Mouse (Mus musculus) forebrain, postnatal 0 days (tissue): ENCODE results near the gene Gm45716. TPM values are rescaled to one million over a fixed set of nuclear protein-coding genes. Genes with fewer than 3 reads are reported as not detected.

Experiments used
- ATAC-seq: fragments of 200-750 bp; cut with Nextera tagmentation; 2 replicates; pipeline ENCODE4 v1.8.0; 2017; ENCODE audit warnings: mild to moderate bottlenecking, moderate library complexity
- DNase-seq: peaks from one replicate; pipeline ENCODE4 v3.0.0-alpha.2; 2015
- H3K27ac ChIP-seq: fragments of 300-500 bp; sonication (generic); 2 replicates; pipeline ENCODE4 v1.5.1; 2014; ENCODE audit warnings: low read depth, mild to moderate bottlenecking, antibody characterized with exemption, low read length, moderate library complexity, mixed read lengths
- H3K27me3 ChIP-seq: fragments of 300-500 bp; sonication (generic); 2 replicates; pipeline ENCODE4 v1.6.1; 2014; ENCODE audit warnings: mild to moderate bottlenecking, low read length, mixed read lengths; ENCODE audit not compliant: insufficient read depth
- H3K36me3 ChIP-seq: fragments of 300-500 bp; sonication (generic); 2 replicates; pipeline ENCODE4 v1.6.1; 2014; ENCODE audit warnings: mild to moderate bottlenecking, moderate library complexity; ENCODE audit not compliant: insufficient read depth
- H3K4me1 ChIP-seq: fragments of 300-500 bp; sonication (generic); 2 replicates; pipeline ENCODE4 v1.6.1; 2014; ENCODE audit warnings: antibody characterized with exemption; ENCODE audit not compliant: insufficient read depth
- H3K4me2 ChIP-seq: fragments of 300-500 bp; sonication (generic); 2 replicates; pipeline ENCODE4 v1.6.1; 2014; ENCODE audit warnings: low read depth, mild to moderate bottlenecking, moderate library complexity
- H3K4me3 ChIP-seq: fragments of 300-500 bp; sonication (generic); 2 replicates; pipeline ENCODE4 v1.5.1; 2014; ENCODE audit warnings: low read depth, low read length, mixed read lengths
- H3K9ac ChIP-seq: fragments of 300-500 bp; sonication (generic); 2 replicates; pipeline ENCODE4 v1.6.1; 2014; ENCODE audit warnings: mild to moderate bottlenecking
- H3K9me3 ChIP-seq: fragments of 300-500 bp; sonication (generic); 2 replicates; pipeline ENCODE4 v1.6.1; 2016; ENCODE audit warnings: low read length
- CTCF ChIP-seq: sonication (generic); IDR thresholded peaks from 2 replicates; pipeline ENCODE4 v1.5.1; 2016; ENCODE audit warnings: antibody characterized with exemption, control low read depth, low read depth
- WGBS: fragments of 180-500 bp; shearing (Covaris S2); extraction: QIAGEN DNeasy Blood & Tissue Kit; methylation state at CpG from one replicate; pipeline ENCODE4 v1.1.7; 2014; 5-methylcytosine and 5-hydroxymethylcytosine counted together
- polyA plus RNA-seq: library from polyadenylated mRNA; unstranded; fragments of >200 nt; fragmentation: Nextera tagmentation; extraction: Ambion mirVana; gene quantifications from 2 replicates; pipeline ENCODE4 v1.2.1, GENCODE M21; 2015
- total RNA-seq: library from RNA; depleted of rRNA; stranded (reverse); fragments of >200 nt; gene quantifications from 2 replicates; pipeline ENCODE4 v1.2.3, GENCODE M21; 2014

The Gm45716 gene
- total and polyA plus RNA-seq, 2 experiments from 2014 or later: 12.0 to 24.7 TPM

DNA sequence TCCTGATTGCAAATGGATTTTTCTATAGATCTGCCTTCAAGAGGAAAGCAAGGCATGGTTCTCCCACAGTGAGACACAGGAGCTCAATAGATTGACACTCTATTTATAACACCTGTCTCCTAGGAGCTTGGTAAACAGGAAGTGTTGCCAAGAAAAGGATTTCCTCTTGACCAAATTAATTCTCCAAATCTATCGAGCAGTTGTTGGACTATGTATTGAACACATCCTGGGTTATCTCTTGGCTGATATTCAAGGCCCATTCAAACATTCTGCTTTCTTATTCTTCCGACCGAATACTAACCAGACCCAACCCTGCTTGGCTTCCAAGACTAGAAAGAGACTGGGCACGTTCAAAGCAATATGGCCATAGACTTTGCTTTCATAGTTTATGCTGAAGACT is 2.7 kb upstream of the Gm45716 start:
- H3K4me1 ChIP-seq: no peaks in the 10 kb centered on the region
- H3K9me3 ChIP-seq: no peaks in the 10 kb centered on the region
- no peak overlapping the region for H3K27ac ChIP-seq
- 61% methylated on average over 4 of the region's 4 CpGs for WGBS
- no peak for ATAC-seq
- H3K27me3 ChIP-seq: no peaks in the 10 kb centered on the region
- no peak overlapping the region for H3K9ac ChIP-seq
- no peak overlapping the region for H3K4me2 ChIP-seq
- H3K36me3 ChIP-seq: no peaks in the 10 kb centered on the region
- TF ChIP-seq CTCF: no peak
- no peak overlapping the region for H3K4me3 ChIP-seq
- no peak for DNase-seq

DNA sequence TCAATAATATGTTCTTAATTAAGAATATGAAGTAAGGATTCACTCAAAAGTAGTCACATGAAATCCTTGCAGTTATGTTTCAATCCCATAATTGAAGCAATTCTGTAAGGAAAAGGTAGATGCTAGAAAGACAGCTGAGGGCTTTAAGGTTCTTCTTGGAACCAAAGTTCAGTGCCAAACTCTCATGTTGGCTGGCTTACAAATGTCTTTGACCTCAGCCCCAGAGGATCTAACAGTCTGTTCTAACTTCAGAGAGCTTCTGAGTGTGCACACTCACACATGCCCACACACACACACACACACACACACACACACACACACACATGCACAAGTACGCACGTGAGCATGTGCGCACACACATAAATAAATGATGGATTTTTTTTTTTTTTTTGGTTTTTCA is 2.7 kb downstream of the Gm45716 start:
- Histone ChIP-seq H3K36me3 (no peaks in the 10 kb centered on the region), H3K27me3 (no peaks in the 10 kb centered on the region), H3K9me3 (no peaks in the 10 kb centered on the region), H3K4me2 (no peak overlapping the region), H3K27ac (no peak overlapping the region), H3K4me1 (no peaks in the 10 kb centered on the region), H3K9ac (no peak overlapping the region), H3K4me3 (no peak overlapping the region)
- TF ChIP-seq CTCF: no peak
- no peak for ATAC-seq
- DNase-seq: no peak
- WGBS: 95% methylated on average over 3 of the region's 3 CpGs

DNA sequence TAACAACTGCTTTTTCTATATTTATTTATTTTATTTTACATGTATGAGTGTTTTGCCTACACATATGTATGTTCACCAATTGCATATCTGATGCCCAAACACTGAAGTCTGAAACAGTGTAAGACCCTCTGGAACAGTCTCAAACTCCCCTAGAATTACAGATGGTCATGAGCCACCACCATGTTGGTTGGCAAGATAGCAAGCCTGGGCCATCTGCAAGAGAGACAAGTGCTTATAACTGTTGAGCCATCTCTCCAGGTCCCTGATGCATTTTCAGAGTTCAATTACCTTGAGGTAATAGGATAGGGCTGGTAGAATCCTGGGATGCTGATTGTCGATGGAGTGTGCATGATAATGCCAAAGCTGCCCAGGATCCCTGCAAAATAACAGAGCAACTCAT is 7.5 kb downstream of the Gm45716 start:
- Histone ChIP-seq H3K9me3 (no peaks in the 10 kb centered on the region), H3K27me3 (no peaks in the 10 kb centered on the region), H3K4me3 (no peak overlapping the region), H3K27ac (no peak overlapping the region), H3K4me2 (no peak overlapping the region), H3K4me1 (no peaks in the 10 kb centered on the region), H3K36me3 (no peaks in the 10 kb centered on the region), H3K9ac (no peak overlapping the region)
- no peak for ATAC-seq
- TF ChIP-seq CTCF: no peak
- DNase-seq: peak; percentile 44
- WGBS: 68% methylated on average over 1 of the region's 1 CpGs

DNA sequence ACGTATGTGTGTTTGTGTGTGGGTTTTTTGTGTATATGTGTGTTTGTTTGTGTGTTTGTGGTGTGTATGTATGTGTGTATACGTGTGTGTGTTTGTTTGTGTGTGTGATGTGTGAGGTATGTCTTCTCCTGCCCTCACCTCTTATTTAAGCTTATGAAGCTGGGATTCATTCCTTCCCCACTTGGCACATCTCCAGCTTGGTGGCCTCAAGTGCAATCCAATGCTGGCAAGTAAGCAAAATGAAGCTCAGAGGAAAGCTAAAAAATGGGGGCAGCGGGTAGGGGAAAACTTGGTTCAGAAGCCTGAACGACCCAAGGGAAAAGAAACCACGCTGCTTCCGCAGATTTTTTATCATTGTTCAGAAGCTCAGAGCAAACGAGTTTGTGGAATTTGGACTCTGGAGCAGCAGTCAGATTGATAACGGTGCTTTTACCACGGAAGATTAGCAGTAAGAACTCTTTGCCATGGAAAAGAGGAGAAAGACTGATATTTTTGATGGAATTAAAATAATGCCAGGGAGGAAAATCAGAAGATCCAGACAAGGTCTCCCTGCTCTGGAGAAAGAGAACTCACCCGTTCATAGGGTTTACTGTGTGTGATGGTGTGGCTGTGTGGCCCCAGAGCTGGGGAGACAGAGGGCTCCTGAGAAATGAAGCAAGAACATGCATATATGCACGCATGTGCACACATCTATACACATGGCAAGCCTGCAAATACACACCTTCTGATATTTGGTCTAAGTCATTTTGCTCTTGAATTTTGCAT is 8.5 kb downstream of the Gm45716 start:
- DNase-seq (no peak), ATAC-seq (no peak)
- WGBS: 58% methylated on average over 11 of the region's 11 CpGs
- Histone ChIP-seq H3K9me3 (no peaks in the 10 kb centered on the region), H3K9ac (no peak overlapping the region), H3K27me3 (no peaks in the 10 kb centered on the region), H3K27ac (no peak overlapping the region), H3K4me2 (no peak overlapping the region), H3K36me3 (no peaks in the 10 kb centered on the region), H3K4me1 (no peaks in the 10 kb centered on the region), H3K4me3 (no peak overlapping the region)
- TF ChIP-seq CTCF: no peak

DNA sequence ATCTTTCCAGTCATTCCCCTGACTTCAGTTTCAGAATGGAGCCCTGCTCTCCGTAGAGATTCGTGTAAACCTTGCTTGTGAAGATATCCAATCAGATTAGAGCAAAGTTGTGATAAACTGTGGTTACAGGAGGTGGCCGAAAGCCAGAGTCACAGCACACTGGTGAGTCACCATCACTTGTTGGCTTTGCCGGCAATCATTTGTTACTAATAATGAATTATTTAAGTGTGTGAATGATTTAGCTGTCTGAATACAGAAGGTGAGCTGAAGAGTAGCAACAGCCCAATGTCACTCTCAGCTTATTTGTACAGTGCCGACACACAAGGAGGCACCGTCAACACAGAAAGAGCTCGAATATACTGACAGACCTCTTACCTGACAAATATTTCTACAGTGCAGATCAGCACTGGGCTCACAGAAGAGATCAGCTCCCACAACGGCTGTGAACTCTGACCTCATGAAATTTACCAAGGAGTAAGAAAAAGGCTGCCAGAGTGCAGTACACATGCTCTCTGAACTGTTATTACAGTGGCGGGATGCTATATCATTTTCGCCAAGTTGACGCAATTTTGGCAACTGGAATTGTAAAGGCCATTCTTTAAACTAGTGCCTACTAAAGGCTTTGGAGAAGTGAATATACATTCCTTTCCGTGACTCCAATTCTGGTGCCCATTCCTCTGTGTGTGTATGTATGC is 9.2 kb downstream of the Gm45716 start:
- H3K9ac ChIP-seq: no peak overlapping the region
- no peak for ATAC-seq
- WGBS: 86% methylated on average over 12 of the region's 12 CpGs

DNA sequence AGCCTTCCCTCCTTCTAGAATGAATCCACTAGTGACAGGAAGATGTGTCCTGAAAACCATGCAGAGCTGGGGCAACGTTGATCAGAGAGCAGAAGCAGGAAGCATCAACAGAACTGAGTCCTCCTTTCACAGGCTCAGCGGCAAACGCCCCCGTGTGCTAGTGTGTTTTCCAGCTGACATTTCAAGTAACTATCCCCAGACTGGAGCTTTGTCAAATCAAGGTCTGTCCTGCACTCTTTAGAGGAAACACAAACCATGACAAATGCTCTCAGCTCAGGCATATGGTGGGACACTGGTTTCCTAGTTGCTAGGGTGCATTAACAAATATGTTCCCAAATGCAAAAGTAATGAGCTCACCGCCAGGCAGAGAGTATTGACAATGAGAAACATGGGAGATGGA is 10.6 kb downstream of the Gm45716 start:
- Histone ChIP-seq H3K4me1 (no peaks in the 10 kb centered on the region), H3K9ac (no peak overlapping the region), H3K27ac (no peak overlapping the region), H3K4me2 (no peak overlapping the region), H3K27me3 (no peaks in the 10 kb centered on the region), H3K4me3 (no peak overlapping the region), H3K9me3 (no peaks in the 10 kb centered on the region), H3K36me3 (no peaks in the 10 kb centered on the region)
- ATAC-seq: no peak
- TF ChIP-seq CTCF: no peak
- WGBS: 48% methylated on average over 5 of the region's 5 CpGs
- no peak for DNase-seq

More for the DNA sequence above, 9.2 kb downstream of the Gm45716 start:
- Histone ChIP-seq H3K27ac (no peak overlapping the region), H3K4me3 (no peak overlapping the region), H3K4me2 (no peak overlapping the region), H3K36me3 (no peaks in the 10 kb centered on the region), H3K4me1 (no peaks in the 10 kb centered on the region), H3K27me3 (no peaks in the 10 kb centered on the region), H3K9me3 (no peaks in the 10 kb centered on the region)
- TF ChIP-seq CTCF: no peak
- DNase-seq: no peak

DNA sequence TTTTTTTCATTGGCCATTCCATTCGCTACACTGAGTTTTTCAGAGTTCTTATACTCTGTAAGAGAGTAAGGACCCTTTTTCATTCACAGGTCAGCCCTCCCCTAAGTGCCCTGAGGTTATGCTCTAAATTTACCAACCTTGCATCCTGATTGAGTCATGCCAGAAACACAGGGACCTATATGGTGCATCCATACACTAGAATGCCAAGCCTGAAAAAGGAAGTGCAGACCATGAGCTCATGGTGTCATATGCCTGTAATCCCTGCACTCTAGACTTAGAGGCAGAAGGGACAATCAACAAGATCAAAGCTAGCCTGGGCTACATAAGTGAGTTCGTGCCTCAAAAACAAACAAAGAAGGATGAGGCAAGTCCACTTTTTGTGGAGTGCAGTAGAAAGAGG is 13.3 kb downstream of the Gm45716 start:
- WGBS: 91% methylated on average over 2 of the region's 2 CpGs

More for the DNA sequence above, 13.3 kb downstream of the Gm45716 start:
- Histone ChIP-seq H3K9me3 (no peaks in the 10 kb centered on the region), H3K27ac (no peak overlapping the region), H3K4me1 (no peaks in the 10 kb centered on the region), H3K36me3 (no peaks in the 10 kb centered on the region), H3K4me3 (no peak overlapping the region), H3K27me3 (no peaks in the 10 kb centered on the region), H3K4me2 (no peak overlapping the region), H3K9ac (no peak overlapping the region)
- DNase-seq (no peak), ATAC-seq (no peak)
- TF ChIP-seq CTCF: no peak
